Mouse (Mus musculus): ENCODE measurements around the gene Mall. TPM values are rescaled to one million over a fixed set of nuclear protein-coding genes. Genes with fewer than 3 reads are reported as not detected.

The Mall gene
- total RNA-seq, 2 experiments from 2014 or later: 0.45 to 0.86 TPM

GRCm38 (mm10) chr2:127728661-127729450 is 876 bp downstream of the Mall start:
- no peak for DNase-seq

GRCm38 (mm10) chr2:127728146-127728545 is 1.6 kb downstream of the Mall start:
- no peak for DNase-seq

GRCm38 (mm10) chr2:127723193-127723592 is 6.5 kb downstream of the Mall start:
- no peak for DNase-seq

- DNase-seq: peak; percentile 14 to 35
Observed at GRCm38 (mm10) chr2:127722176-127722892, 7.4 kb downstream of the Mall start.

- DNase-seq: no peak
Observed at GRCm38 (mm10) chr2:127718839-127719468, 10.8 kb downstream of the Mall start.

- no peak for DNase-seq
Observed at GRCm38 (mm10) chr2:127714726-127715125, 15.0 kb downstream of the Mall start.

- DNase-seq: no peak
Observed at GRCm38 (mm10) chr2:127708792-127709191, 20.9 kb downstream of the Mall start.

- no peak for DNase-seq
Observed at GRCm38 (mm10) chr2:127708060-127708459, 21.7 kb downstream of the Mall start.

GRCm38 (mm10) chr2:127705267-127705666 is 24.5 kb downstream of the Mall start:
- no peak for DNase-seq

- DNase-seq: no peak
Observed at GRCm38 (mm10) chr2:127689239-127689638, 40.5 kb downstream of the Mall start.

- DNase-seq: peak; percentile 58 to 66
Observed at GRCm38 (mm10) chr2:127683687-127684331, 45.9 kb downstream of the Mall start.

- no peak for DNase-seq
Observed at GRCm38 (mm10) chr2:127667843-127668506, 61.8 kb downstream of the Mall start.

- no peak for DNase-seq
Observed at GRCm38 (mm10) chr2:127667015-127667414, 62.7 kb downstream of the Mall start.

GRCm38 (mm10) chr2:127662708-127663107 is 67.0 kb downstream of the Mall start:
- no peak for DNase-seq

GRCm38 (mm10) chr2:127656086-127656720 is 73.5 kb downstream of the Mall start, which contains the start of gene Mal:
TSS of gene Mal (minus strand) at chr2:127656695.
- peak; percentile 32 to 36 for DNase-seq

GRCm38 (mm10) chr2:127655419-127655818 is 74.3 kb downstream of the Mall start:
- no peak for DNase-seq

GRCm38 (mm10) chr2:127654786-127655185 is 74.9 kb downstream of the Mall start:
- no peak for DNase-seq

Measured in layer of hippocampus, postnatal 36 days (tissue).